Mouse (Mus musculus): ENCODE measurements at regions not wholly inside any gene's neighbourhood (a gene's known extent, or its start where the extent isn't known, plus 50 kb on each side); places are given as distances from the start of the nearest gene placed in this dataset.
A peak's percentile ranks its signal among the peaks of the same experiment; 100 is the strongest.

GRCm38 (mm10) chr13:43852888-43853287 lies 68.3 kb downstream of the Cd83 start:
- no peak for DNase-seq (ENCODE audit: low spot score)

DNA sequence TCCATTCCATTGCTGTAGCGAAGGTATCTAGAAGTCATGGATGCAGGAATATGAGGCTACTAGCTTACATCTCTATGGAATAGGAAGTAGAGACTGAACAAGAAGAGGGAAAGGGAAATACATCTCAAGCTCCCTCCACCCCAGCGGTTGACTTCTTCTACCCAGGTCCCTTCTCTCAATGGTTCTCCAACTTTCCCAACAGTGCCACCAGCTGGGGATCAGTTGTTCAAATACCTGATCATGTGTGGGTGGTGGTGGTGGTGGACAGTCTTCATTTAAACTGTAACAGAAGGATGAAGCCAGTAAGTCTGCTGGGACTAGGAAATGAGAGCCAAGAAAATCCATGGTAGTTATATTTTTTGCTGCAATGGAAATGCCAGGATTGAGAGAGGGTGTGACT lies 70.4 kb downstream of the Cd83 start:
- DNase-seq (ENCODE audit: low spot score), result no peak

DNA sequence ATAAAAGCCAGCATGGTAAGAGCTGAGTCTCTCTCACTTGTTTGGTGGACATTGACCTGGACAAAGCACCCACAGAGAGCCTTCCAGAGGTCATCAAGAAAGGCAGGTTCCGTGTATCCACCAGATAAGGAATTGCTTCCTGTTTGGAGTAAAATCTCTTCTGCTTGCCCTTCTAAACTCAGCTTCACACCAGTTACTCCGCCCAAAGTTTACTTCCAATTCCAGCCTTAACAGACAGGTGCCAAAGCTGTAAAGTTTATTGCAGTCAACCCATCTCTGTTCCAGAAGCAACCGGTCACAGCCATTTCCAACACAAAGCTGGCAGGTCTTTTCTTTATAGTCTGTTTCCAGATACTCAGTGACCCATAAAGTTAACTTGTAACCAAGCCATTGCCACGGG lies 76.4 kb downstream of the Cd83 start:
- no peak for DNase-seq (ENCODE audit: low spot score)

DNA sequence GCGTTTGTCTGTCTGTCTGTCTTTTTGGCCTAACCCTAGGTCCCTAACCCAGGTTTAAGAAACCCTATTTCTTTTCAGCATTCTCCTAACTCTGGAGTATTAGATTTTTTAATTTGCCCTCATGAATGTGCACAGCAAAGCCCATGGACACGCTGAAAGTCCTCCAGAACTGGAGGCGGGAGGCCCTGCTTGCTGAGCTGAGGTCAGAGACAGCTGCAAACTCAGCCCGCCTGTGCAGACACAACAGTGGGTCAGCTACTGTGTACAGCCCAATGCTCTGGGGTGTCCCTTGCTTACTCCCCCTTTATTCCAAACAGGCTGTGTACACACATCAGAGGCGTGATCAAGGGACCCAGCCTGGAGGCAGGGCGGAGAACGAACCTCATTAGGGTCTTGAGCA lies 76.8 kb downstream of the Cd83 start:
- DNase-seq (ENCODE audit: low spot score), result no peak

DNA sequence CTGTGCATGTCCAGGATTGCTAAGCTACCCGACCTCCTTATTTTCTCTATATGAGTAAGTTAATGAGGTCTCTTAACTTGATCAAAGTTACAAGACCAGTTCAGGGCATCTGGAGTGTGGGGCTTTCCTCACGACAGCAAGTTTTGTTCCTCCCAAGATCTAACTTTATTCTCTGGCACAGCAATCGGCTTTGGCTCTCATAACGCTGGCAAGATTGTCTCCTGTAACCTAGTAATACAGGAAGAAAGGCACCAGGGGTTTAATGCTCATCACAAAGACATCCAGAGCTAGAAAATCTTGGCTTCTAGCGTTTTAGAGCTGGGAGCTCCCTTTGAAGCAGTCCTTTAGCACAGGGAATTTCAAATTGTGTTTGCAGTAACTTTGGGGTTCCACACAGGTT lies 77.5 kb downstream of the Cd83 start:
- no peak for DNase-seq (ENCODE audit: low spot score)

DNA sequence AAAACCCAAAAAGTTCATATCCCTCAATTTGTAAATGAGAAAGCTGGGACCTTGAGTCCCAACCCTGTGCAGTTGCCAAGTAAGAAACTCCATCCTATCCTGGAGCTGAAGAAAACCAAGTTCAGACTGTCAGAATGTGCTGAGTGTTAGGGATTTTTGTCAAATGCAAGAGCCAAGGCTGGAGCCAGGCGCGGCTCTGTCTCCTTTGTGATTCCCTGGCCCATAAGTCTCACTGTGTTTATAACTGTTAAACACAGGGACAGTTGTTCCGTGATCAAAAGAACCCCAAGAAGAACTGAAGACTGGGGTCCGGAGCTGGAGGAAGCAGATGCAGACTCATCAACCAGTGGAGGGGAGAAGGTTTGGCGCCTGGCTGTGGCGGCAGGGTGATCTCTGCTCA lies 78.0 kb downstream of the Cd83 start:
- DNase-seq (ENCODE audit: low spot score), result no peak

DNA sequence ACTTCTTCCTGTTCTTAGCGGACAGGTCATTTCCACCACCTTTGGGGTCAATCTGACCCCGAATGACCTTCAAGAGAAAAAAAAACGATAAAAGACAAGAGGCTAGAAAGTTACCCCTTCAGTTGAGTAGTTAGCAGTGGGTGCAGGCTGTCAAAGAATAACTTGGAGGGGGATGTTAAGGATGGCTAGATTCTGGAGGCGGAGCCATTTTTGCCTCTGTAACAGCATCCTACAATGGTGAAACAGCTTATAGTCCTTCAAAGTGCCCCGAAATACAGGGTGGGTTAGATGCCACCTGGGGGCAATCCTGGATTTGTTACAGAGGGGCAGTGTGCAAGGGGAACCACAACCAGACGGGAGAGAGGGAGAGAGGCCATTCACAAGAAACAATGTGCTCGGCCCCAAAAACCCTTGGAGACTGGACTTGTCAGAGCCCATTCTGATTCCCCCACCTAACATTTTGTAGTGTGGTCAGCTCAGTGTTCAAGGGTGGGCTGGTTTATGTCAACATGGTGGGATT lies 79.1 kb downstream of the Cd83 start:
- no peak for DNase-seq (ENCODE audit: low spot score)

DNA sequence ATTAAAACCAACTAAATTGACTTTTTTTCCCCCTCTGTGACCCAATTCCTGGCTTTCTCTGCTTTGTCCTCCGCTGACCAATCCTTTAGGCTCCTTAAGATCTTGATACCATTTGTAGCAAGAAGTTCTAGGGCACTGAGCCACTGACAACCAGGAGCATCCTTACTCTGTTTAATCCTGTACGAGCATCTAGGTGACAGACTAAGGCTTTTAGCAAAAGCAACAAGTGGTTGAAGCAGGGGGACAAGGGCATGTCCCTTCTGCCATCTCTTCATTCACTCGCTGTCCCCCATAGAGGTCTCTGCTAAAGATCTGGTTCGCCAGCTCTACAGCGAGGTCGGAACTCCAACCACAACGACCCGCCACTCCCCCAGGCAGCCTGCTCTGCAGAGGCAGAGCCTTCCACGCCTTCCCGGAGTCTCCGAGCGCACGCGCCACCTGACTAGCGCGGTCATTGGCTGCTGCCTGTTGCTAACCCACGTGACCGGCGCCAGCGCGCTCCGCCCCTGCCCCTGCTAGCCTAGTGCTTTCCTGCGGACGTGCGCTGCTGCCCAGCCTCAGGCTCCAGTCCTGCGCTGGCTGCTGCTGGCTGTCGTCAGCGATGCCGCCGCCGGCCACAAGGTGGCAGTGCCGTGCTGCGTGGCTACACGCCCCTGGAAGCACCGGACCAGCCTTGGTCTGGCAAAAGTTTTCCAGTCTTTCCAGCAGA lies 79.7 kb downstream of the Cd83 start:
- peak; percentile 99 for DNase-seq (ENCODE audit: low spot score)

DNA sequence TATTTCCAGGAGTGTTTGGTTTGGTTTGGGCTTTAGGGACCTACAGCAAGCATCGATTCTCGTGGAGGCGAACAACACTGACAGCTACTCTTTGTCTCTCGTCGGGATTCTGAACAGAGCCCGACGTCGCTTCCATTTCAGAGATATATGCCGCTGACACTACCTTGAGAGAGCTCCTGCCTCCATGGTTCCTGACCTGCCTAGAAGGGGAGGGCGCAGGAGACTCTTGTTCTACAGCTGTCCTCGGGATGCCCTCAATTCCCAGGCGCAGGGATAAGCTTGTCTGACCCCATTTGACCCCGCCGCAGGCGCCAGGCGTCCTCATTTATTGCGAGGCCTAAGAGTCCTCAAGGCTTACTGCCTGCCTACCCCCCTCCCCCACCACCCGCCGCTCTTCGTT lies 80.5 kb downstream of the Cd83 start:
- peak; percentile 26 for DNase-seq (ENCODE audit: low spot score)

- DNase-seq (ENCODE audit: low spot score), result no peak
Measured at GRCm38 (mm10) chr13:43875895-43876294, 91.3 kb downstream of the Cd83 start.

- peak; percentile 10 for DNase-seq (ENCODE audit: low spot score)
Measured at GRCm38 (mm10) chr13:43887284-43887683, 102.7 kb downstream of the Cd83 start.

GRCm38 (mm10) chr13:43891928-43892327 lies 107.4 kb downstream of the Cd83 start:
- no peak for DNase-seq (ENCODE audit: low spot score)

- DNase-seq (ENCODE audit: low spot score), result no peak
Measured at GRCm38 (mm10) chr13:43895990-43896389, 111.4 kb downstream of the Cd83 start.

GRCm38 (mm10) chr13:43897046-43897445 lies 112.5 kb downstream of the Cd83 start:
- DNase-seq (ENCODE audit: low spot score), result no peak

DNA sequence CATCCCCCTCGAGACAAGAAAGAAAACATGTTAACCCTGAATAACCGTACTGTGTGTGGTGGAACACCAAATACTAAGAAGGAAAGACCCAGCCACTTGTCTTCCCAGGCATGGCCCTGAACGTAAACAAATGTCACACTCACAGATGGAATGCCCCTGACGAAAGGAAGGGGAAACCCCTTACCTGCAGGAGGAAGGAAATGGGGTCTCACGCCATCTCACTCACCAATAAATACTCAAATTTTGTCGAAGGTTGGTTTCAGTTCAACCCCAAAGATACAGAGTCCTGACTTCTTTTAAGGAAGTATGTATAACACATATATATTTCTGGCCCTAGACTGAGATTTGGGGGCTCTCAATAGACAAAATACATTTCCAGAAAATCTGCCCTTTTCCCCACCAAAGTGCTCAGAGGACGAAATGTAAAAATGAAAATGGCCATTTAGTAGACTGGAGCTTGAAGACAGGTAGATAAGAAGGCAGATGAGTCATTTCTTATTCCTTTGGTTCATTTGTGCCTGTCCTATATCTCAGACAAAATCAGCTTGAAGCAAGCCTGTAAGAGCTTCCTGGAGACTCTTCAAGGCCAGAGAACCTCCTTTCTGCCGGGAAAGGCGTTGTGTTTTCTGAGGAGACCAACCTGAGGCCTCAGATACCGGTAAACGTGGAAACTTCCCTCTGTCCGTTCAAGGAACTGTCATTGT lies 114.1 kb downstream of the Cd83 start:
- no peak for DNase-seq (ENCODE audit: low spot score)

DNA sequence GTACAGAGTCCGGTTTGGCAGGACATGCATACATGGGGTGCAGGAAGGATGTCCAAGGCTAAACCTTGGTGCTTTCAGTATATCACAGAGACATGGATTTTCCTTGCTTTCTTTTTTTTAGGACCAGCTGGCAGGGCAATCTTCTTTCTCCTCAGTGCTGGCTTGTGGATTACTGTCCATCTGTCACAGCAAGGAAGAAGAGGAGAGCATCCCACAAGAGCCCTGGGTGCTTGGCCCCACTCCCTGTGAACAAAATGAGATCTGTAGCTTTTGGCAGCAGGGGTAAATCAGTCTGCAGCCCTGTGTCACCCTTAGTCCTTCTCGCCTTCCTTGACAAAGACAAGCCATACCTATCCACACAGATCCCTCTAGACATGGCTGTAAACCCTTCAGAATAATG lies 115.5 kb downstream of the Cd83 start:
- DNase-seq (ENCODE audit: low spot score), result no peak

- DNase-seq (ENCODE audit: low spot score), result no peak
Measured at GRCm38 (mm10) chr13:43900758-43901157, 116.2 kb downstream of the Cd83 start.

- DNase-seq (ENCODE audit: low spot score), result peak; percentile 66
Measured at GRCm38 (mm10) chr13:43903391-43903790, 118.8 kb downstream of the Cd83 start.

DNA sequence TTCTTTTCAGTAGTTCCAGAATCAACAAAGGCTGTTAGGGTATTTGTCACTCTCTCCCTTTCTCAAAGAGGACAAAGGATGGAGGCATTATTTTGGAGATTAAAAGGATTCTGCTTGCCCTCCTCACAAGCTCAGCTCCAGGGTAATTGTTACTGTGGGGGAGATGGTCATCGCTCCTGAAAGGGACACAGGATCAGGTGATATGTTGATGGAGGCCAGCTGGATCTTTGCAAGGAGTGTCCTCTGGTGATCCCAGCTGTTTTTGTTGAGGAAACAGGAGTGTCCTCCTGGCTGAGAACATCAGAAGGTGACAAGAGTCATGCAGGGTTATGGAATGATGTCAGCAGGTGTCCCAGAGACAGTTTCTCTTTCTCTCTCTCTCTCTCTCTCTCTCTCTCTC lies 119.7 kb downstream of the Cd83 start:
- no peak for DNase-seq (ENCODE audit: low spot score)

DNA sequence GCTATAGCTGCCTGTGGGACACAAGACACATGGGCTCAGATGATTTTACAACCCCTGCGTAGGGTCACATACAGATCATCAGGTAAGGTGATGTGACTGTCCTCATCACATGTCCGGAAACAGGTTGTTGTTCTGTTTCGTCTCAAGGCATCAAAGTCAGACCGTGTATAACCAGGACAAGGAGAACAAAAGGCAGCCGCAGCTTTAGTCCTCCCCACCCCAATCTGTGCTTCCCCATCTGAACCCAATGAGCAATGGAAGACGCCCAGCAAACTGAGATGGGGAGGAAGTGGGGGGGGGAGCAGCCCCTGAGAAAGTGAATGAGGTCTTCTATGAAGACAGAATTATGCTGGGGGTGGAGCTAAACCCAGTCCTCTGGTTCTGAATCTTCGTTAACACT lies 121.7 kb downstream of the Cd83 start:
- no peak for DNase-seq (ENCODE audit: low spot score)

DNA sequence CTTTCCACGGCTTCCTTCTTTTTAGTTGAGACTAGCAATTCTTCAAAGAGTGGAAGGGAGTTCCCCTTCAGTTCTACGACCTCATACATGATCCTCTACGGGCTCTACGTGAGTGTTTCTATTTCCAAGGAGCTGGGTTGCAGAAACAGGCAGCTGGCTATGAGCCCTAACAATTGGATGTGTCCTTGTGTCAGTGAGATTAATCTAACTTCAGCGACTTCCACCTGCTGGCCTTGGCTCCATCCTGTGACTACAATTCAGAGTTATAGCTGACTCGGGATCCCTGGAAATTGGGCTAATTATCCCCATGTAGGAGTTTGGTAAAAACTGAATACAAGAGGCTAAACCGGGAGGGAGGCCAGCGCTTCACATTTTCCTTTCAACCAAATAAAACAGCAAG lies 122.8 kb downstream of the Cd83 start:
- DNase-seq (ENCODE audit: low spot score), result no peak

- DNase-seq (ENCODE audit: low spot score), result peak; percentile 46
Measured at GRCm38 (mm10) chr13:43908041-43908644, 123.6 kb downstream of the Cd83 start.

- no peak for DNase-seq (ENCODE audit: low spot score)
Measured at GRCm38 (mm10) chr13:43909933-43910332, 125.4 kb downstream of the Cd83 start.

All from ovary, adult 18-20 months (tissue).